In the genomic region with DNA sequence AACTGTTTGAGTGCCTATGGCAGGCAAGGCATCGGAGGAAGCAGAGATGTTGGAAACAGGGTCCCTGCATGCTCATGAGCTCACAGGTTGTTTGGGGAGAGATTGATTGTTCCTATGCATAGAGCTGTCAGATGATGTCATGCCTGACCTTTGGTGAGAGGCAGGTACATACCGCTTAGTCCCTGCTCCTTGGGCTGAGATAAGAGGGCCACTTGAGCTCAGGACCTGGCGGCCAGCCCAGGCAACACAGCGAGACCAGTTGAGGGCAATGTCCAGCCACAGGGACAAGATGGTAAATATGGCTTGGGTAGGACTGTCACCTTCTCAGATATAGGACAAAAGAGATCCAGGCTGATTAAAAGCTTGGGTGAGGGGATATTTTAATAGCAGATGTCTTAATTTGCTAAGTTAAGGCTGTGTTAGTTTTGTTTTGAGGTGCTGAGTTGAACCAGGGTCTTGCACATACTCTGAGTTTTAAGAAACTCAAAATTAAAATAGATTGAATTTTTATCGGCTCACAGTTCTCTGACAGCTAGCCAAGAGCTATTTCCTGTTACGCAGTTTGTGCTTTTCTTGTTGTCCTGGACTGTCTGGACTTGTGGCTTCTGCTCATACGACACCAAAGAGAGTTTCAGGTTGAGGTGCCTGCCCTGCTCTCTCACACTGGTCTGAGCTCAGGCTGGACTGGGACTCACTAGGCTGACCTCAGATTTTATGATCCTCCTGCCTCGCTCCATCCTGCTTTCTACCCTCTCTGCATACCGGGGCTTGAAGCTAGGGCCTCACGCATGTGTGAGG, we compare ENCODE assay signal across 10 mouse cellular contexts. TPM values are rescaled to one million over a fixed set of nuclear protein-coding genes. Genes with fewer than 3 reads are reported as not detected.
DNase-seq lines count a peak whose midpoint lies in the region; ATAC-seq lines count a peak whose summit lies in the region.
"Had no signal": no experiment of that assay in that cellular context is flagged by ENCODE, and none has a peak within 500 bp of the region (broad histone marks: within the 10 kb centered on the region; RNA-seq: fewer than 3 reads in every experiment).

No protein-coding gene starts in this region.

- 0 out of 2 replicates have a peak, but pooled peaks have one; percentile 33 for ATAC-seq in heart, embryonic 12.5 days (ENCODE audit: insufficient number of reproducible peaks, low FRiP score)
- no peak for ATAC-seq in granulocyte monocyte progenitor cell, adult 5-6 weeks (replicated peaks; ENCODE audit: poor library complexity, severe bottlenecking)

- no peak overlapping the region for H3K4me2 ChIP-seq in heart, embryonic 12.5 days
- H3K4me2 ChIP-seq: embryonic facial prominence, embryonic 13.5 days; liver, embryonic 13.5 days had no signal

- no peaks in the 10 kb centered on the region for H3K27me3 ChIP-seq in heart, embryonic 12.5 days (replicated peaks)
- H3K27me3 ChIP-seq: embryonic facial prominence, embryonic 13.5 days; liver, embryonic 13.5 days had no signal

- 65% methylated on average over 10 of the region's 10 CpGs for WGBS in heart, embryonic 12.5 days

- H3K4me1 ChIP-seq in heart, embryonic 12.5 days (replicated peaks), result peaks cover 45% of the 10 kb centered on the region
- H3K4me1 ChIP-seq: embryonic facial prominence, embryonic 13.5 days had no signal

- no peak overlapping the region for H3K4me3 ChIP-seq in heart, embryonic 12.5 days
- H3K4me3 ChIP-seq: embryonic facial prominence, embryonic 13.5 days; liver, embryonic 13.5 days had no signal

- peak overlapping the region; percentile 33 for H3K27ac ChIP-seq in heart, embryonic 12.5 days (ENCODE audit: poor library complexity, severe bottlenecking)
- H3K27ac ChIP-seq: embryonic facial prominence, embryonic 13.5 days; liver, embryonic 13.5 days had no signal

- H3K36me3 ChIP-seq in heart, embryonic 12.5 days, result peaks cover 52% of the 10 kb centered on the region

- peak; percentile 56 for DNase-seq in gastrocnemius, adult 18-20 months (ENCODE audit: low spot score)
- DNase-seq in gastrocnemius, postnatal 4 days (ENCODE audit: low spot score in 2 of 2), result no peak
- peak; percentile 55 for DNase-seq in brain, adult 2 months (ENCODE audit: low read depth, low spot score)
- DNase-seq in kidney, postnatal 36 days, result peak; percentile 39 to 67
- DNase-seq in right cerebral cortex, postnatal 36 days (ENCODE audit: low spot score in 2 of 2), result no peak
- no peak for DNase-seq in B cell, adult 2 months
- DNase-seq: liver, embryonic 13.5 days had no signal

- no peak overlapping the region for H3K9ac ChIP-seq in heart, embryonic 12.5 days
- H3K9ac ChIP-seq: embryonic facial prominence, embryonic 13.5 days; liver, embryonic 13.5 days had no signal

- 0 out of 2 replicates have a peak, but pooled peaks cover 5% of the 10 kb centered on the region for H3K9me3 ChIP-seq in heart, embryonic 12.5 days (replicated peaks)
- H3K9me3 ChIP-seq: embryonic facial prominence, embryonic 13.5 days; liver, embryonic 13.5 days had no signal

RNA-seq across cellular contexts. Expression of gene Crebrf, which starts 15.4 kb away (rescaled TPM):
- total RNA-seq in gastrocnemius, adult 18-20 months (2021), result 10 to 100 TPM; 37.7 to 47.2 TPM
- 10 to 100 TPM; 13.3 to 13.5 TPM for total RNA-seq in gastrocnemius, postnatal 4 days (2021)
- 5.4 and 7.0 TPM in 2 replicates for polyA plus RNA-seq in heart, embryonic 12.5 days (2016; fragmentation: Nextera tagmentation; extraction: Ambion mirVana)
- 18.8 and 30.0 TPM in 2 replicates for total RNA-seq in granulocyte monocyte progenitor cell, adult 5-6 weeks (2014; fragmentation: Nextera tagmentation)
- total RNA-seq in granulocyte monocyte progenitor cell, adult 5-6 weeks (2017), result 16.8 and 17.0 TPM in 2 replicates

RNA-seq across cellular contexts. Expression of gene Atp6v0e, which starts 37.0 kb away (rescaled TPM):
- total RNA-seq in gastrocnemius, adult 18-20 months (2021), result 10 to 100 TPM; 41.1 to 44.0 TPM
- total RNA-seq in gastrocnemius, postnatal 4 days (2021), result 10 to 100 TPM; 54.0 to 54.7 TPM
- polyA plus RNA-seq in heart, embryonic 12.5 days (2016; fragmentation: Nextera tagmentation; extraction: Ambion mirVana), result 176 and 193 TPM in 2 replicates
- total RNA-seq in granulocyte monocyte progenitor cell, adult 5-6 weeks (2014; fragmentation: Nextera tagmentation), result 197 and 242 TPM in 2 replicates
- 317 and 374 TPM in 2 replicates for total RNA-seq in granulocyte monocyte progenitor cell, adult 5-6 weeks (2017)

Comparison
In these comparisons a context has a peak if more than half of its experiments do, and no peak if none do; other contexts are left out.
1. DNase-seq: peak in gastrocnemius, adult 18-20 months (single experiment), brain, adult 2 months (single experiment) and kidney, postnatal 36 days (2 of 2); none in gastrocnemius, postnatal 4 days (0 of 2), right cerebral cortex, postnatal 36 days (0 of 2) and B cell, adult 2 months (0 of 2).